Mouse (Mus musculus): ENCODE results near the gene Rad23b. TPM values are rescaled to one million over a fixed set of nuclear protein-coding genes. Genes with fewer than 3 reads are reported as not detected.
"Not testable (repeated sequence)": the region's sequence is repeated elsewhere in the genome, so short reads cannot be mapped to it uniquely, and the experiment has no call there.

The Rad23b gene
- polyA plus RNA-seq, 1 experiment from 2014 or later, result 95.5 TPM

GRCm38 (mm10) chr4:55406558-55406957 is 56.7 kb downstream of the Rad23b start:
- ATAC-seq (ENCODE audit: low FRiP score), result no peak

GRCm38 (mm10) chr4:55408081-55408480 is 58.2 kb downstream of the Rad23b start:
- Histone ChIP-seq H3K27me3 (ENCODE audit: control insufficient read depth, insufficient read depth, low read length) (no peaks in the 10 kb centered on the region), H3K36me3 (ENCODE audit: control insufficient read depth, insufficient read depth, low read length) (no peaks in the 10 kb centered on the region), H3K4me2 (no peak overlapping the region), H3K27ac (ENCODE audit: low read depth, low read length) (no peak overlapping the region), H3K9ac (ENCODE audit: low read length) (no peak overlapping the region), H3K4me1 (ENCODE audit: control insufficient read depth, insufficient read depth, low read length) (peaks cover 3% of the 10 kb centered on the region; the same call in 1 of the 2 replicates), H3K9me3 (ENCODE audit: control insufficient read depth, low read length) (no peaks in the 10 kb centered on the region), H3K4me3 (ENCODE audit: low read depth, low read length) (no peak overlapping the region)
- 80% methylated on average over 2 of the region's 2 CpGs for WGBS
- ATAC-seq (ENCODE audit: low FRiP score) (no peak), DNase-seq (ENCODE audit: low spot score, missing footprints) (no peak)

More at GRCm38 (mm10) chr4:55406558-55406957, 56.7 kb downstream of the Rad23b start:
- Histone ChIP-seq H3K4me2 (no peak overlapping the region), H3K9me3 (ENCODE audit: control insufficient read depth, low read length) (no peaks in the 10 kb centered on the region; the same call in 1 of the 2 replicates), H3K27ac (ENCODE audit: low read depth, low read length) (no peak overlapping the region), H3K9ac (ENCODE audit: low read length) (no peak overlapping the region), H3K36me3 (ENCODE audit: control insufficient read depth, insufficient read depth, low read length) (no peaks in the 10 kb centered on the region), H3K27me3 (ENCODE audit: control insufficient read depth, insufficient read depth, low read length) (no peaks in the 10 kb centered on the region), H3K4me1 (ENCODE audit: control insufficient read depth, insufficient read depth, low read length) (peaks cover 3% of the 10 kb centered on the region; the same call in 1 of the 2 replicates), H3K4me3 (ENCODE audit: low read depth, low read length) (no peak overlapping the region)
- 87% methylated on average over 1 of the region's 1 CpGs for WGBS
- no peak for DNase-seq (ENCODE audit: low spot score, missing footprints)

- WGBS, result 92% methylated on average over 16 of the region's 16 CpGs
- Histone ChIP-seq H3K4me2 (no peak overlapping the region), H3K27me3 (ENCODE audit: control insufficient read depth, insufficient read depth, low read length) (no peaks in the 10 kb centered on the region), H3K36me3 (ENCODE audit: control insufficient read depth, insufficient read depth, low read length) (no peaks in the 10 kb centered on the region), H3K4me1 (ENCODE audit: control insufficient read depth, insufficient read depth, low read length) (peaks cover 3% of the 10 kb centered on the region; the same call in 1 of the 2 replicates), H3K9me3 (ENCODE audit: control insufficient read depth, low read length) (no peaks in the 10 kb centered on the region), H3K4me3 (ENCODE audit: low read depth, low read length) (no peak overlapping the region), H3K27ac (ENCODE audit: low read depth, low read length) (no peak overlapping the region), H3K9ac (ENCODE audit: low read length) (no peak overlapping the region)
- DNase-seq (ENCODE audit: low spot score, missing footprints), result peak; percentile 45
- ATAC-seq (ENCODE audit: low FRiP score), result no peak
Observed at GRCm38 (mm10) chr4:55409025-55409424, 59.2 kb downstream of the Rad23b start.

- H3K27ac ChIP-seq (ENCODE audit: low read depth, low read length); H3K4me2 ChIP-seq; H3K9ac ChIP-seq (ENCODE audit: low read length); H3K36me3 ChIP-seq (ENCODE audit: control insufficient read depth, insufficient read depth, low read length); H3K4me1 ChIP-seq (ENCODE audit: control insufficient read depth, insufficient read depth, low read length); H3K9me3 ChIP-seq (ENCODE audit: control insufficient read depth, low read length); H3K4me3 ChIP-seq (ENCODE audit: low read depth, low read length); H3K27me3 ChIP-seq (ENCODE audit: control insufficient read depth, insufficient read depth, low read length); ATAC-seq (ENCODE audit: low FRiP score): not testable (repeated sequence)
- DNase-seq (ENCODE audit: low spot score, missing footprints), result peak; percentile 59
- WGBS, result 90% methylated on average over 1 of the region's 1 CpGs
Observed at GRCm38 (mm10) chr4:55409578-55410224, 59.9 kb downstream of the Rad23b start.

GRCm38 (mm10) chr4:55415864-55416263 is 66.0 kb downstream of the Rad23b start:
- Histone ChIP-seq H3K9me3 (ENCODE audit: control insufficient read depth, low read length) (no peaks in the 10 kb centered on the region), H3K4me1 (ENCODE audit: control insufficient read depth, insufficient read depth, low read length) (no peaks in the 10 kb centered on the region), H3K9ac (ENCODE audit: low read length) (no peak overlapping the region), H3K27me3 (ENCODE audit: control insufficient read depth, insufficient read depth, low read length) (no peaks in the 10 kb centered on the region), H3K4me3 (ENCODE audit: low read depth, low read length) (no peak overlapping the region), H3K27ac (ENCODE audit: low read depth, low read length) (no peak overlapping the region), H3K36me3 (ENCODE audit: control insufficient read depth, insufficient read depth, low read length) (no peaks in the 10 kb centered on the region), H3K4me2 (no peak overlapping the region)
- DNase-seq (ENCODE audit: low spot score, missing footprints) (no peak), ATAC-seq (ENCODE audit: low FRiP score) (no peak)
- 41% methylated on average over 3 of the region's 3 CpGs for WGBS

GRCm38 (mm10) chr4:55426250-55426649 is 76.4 kb downstream of the Rad23b start:
- Histone ChIP-seq H3K4me2 (no peak overlapping the region), H3K9ac (ENCODE audit: low read length) (no peak overlapping the region), H3K4me3 (ENCODE audit: low read depth, low read length) (no peak overlapping the region), H3K27me3 (ENCODE audit: control insufficient read depth, insufficient read depth, low read length) (no peaks in the 10 kb centered on the region), H3K27ac (ENCODE audit: low read depth, low read length) (no peak overlapping the region), H3K36me3 (ENCODE audit: control insufficient read depth, insufficient read depth, low read length) (no peaks in the 10 kb centered on the region), H3K9me3 (ENCODE audit: control insufficient read depth, low read length) (no peaks in the 10 kb centered on the region), H3K4me1 (ENCODE audit: control insufficient read depth, insufficient read depth, low read length) (no peaks in the 10 kb centered on the region)
- DNase-seq (ENCODE audit: low spot score, missing footprints) (no peak), ATAC-seq (ENCODE audit: low FRiP score) (no peak)
- WGBS, result 83% methylated on average over 4 of the region's 4 CpGs

Other genes with a start within 250 kb of the Rad23b start
- 1.7 and 1.9 TPM in 2 replicates for gene Klf4, start 182.4 kb downstream of the Rad23b start, polyA plus RNA-seq (2014; fragmentation: Nextera tagmentation; extraction: Ambion mirVana)

All from midbrain, embryonic 11.5 days (tissue).